Mouse (Mus musculus): ENCODE results near the gene Rbm39.
"Not testable (repeated sequence)": the region's sequence is repeated elsewhere in the genome, so short reads cannot be mapped to it uniquely, and the experiment has no call there.

Rbm39 gene

DNA sequence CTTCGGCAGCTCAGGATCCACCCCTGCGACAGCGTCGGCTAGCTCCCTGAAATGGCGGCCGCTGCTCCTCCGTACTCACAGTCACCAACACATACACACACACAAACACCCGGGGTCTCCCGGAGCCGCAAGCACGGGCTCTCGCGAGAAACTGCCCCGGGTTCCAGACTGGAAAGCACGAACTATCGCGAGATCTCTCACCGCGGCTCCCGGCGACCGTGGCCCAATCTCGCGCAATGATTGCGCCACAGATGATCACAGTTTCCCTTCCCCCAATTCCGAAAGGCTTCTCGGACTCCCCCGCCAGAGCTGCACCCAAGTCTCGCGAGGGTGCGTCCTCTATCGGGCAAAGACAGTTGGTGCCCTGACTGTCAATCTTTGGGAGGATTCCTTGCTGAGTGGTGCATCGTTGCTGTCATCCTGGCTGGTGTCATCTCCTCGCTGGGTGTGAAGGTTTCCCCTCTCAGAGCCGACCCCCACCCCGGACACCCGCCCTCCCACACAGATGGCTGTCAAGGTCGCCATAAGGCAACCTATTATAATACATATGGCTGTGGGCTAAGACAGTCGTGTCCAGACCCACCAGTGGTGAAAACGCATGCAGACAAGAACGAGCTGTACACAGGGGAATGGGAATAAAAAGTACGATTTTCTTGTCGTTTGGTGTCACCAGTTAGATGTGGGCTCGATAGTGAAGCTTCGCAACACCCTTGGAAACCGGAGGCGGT lies at the start of gene Rbm39:
TSS of gene Rbm39 (minus strand) at position 145 of the 728 bp plus-strand sequence.
- DNase-seq (ENCODE audit: low spot score), result peak; percentile 100

DNA sequence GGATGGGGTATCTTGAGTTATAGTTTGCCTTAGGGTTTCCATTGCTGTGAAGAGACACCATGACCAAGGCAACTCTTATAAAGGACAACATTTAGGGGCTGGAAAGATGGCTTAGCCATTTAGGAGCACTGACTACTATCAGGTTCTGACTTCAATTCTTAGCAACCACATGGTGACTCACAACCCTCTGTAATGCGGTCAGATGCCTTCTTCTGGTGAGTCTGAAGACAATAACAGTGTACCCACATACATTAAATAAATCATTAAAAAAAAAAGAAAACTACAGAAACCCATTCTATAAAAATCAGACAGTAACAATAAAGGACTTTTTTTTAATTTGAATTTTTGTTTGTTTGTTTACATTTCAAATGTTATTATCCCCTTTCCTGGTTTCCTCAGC lies 49.1 kb upstream of the Rbm39 start:
- no peak for DNase-seq (ENCODE audit: low spot score)

DNA sequence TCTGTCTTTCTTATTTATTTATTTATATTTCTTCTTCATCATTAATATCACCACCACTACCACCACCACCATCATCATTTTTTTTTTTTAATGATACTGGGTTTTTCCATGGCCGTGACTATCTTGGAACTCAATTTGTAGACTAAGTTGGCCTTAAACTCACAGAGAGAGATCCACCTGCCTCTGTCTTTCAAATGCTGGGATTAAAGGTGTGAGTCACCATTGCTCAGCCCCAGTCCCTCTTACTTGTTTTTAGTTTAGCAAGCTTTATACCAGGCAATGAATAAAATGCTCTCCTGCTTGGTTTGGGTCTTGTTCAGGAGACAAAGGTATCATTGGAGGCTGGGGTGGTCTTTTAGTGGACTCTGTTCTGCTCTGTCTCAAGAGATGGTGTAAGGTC lies 47.7 kb upstream of the Rbm39 start:
- no peak for DNase-seq (ENCODE audit: low spot score)

DNA sequence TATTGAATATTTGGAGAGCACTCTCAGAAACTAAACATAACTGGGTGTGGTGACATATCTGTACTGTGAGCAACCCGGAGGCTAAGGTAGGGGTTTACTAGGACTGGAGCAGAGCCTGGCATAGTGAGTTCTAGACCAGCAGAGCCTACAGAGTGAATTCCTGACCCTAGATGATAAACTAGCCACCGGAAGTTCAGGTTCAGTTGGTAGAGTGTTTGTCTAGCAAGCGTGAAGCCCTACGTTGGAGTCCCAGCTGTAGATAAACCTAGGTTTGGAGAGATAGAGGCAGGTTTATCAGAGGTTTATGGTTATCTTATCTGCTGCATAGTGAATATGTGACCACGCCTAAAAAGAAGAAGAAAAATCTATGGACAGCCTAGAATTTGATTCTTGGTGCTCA lies 44.0 kb upstream of the Rbm39 start:
- DNase-seq (ENCODE audit: low spot score), result no peak

DNA sequence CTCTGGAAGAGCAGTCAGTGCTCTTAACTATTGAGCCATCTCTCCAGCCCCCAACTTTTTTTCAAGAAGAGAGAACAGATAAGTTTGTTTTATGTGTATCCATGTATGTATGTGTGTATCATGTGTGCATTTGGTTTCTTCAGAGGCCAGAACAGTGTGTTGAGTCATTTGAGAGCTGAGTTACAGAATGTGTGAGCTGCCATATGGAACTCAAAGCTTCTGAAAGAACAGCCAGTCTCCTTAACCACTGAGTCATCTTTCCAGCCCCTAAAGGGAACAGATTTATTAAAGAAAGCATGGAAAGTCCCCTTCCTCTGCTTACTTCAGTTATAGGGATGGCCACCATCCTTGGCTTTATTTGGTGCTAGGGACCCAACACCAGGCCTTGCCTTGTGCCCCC lies 42.1 kb upstream of the Rbm39 start:
- DNase-seq (ENCODE audit: low spot score), result no peak

DNA sequence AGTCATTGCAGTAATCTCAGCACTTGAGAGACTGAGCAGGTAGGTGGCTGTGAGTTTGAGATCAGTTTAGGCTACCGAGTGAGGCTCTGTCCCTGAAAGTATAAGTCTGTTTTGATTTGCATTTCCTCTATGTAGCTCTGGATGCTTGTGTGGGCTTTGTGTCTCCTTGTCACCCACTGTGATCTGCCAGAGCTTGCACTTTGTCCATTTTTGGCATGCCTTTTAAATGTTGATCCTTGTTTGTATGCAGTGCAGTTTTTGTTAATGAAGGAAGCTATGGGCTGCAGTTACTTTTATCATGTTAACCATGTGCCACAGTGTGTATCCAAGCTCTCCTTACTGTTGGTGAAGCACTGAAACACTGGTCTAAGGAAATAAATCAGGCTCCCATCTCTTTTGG lies 37.7 kb upstream of the Rbm39 start:
- no peak for DNase-seq (ENCODE audit: low spot score)

DNA sequence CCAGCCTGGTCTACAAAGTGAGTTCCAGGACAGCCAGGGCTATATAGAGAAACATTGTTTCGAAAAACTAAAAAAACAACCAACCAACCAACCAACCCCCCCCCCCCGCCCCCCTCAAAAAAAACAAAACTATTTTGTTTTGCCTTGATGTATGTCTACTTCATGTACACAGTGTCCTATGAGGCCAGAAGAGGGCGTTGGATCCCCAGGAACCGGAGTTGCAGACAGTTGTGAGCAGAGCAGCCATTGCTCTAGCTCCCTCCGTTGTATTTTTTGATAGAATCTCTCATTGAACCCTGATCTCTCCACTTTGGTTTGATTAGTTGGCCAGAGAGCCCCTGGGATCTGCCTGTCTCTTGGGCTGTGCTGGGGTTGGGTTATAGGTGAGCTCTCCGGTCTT lies 23.9 kb upstream of the Rbm39 start:
- no peak for DNase-seq (ENCODE audit: low spot score)

DNA sequence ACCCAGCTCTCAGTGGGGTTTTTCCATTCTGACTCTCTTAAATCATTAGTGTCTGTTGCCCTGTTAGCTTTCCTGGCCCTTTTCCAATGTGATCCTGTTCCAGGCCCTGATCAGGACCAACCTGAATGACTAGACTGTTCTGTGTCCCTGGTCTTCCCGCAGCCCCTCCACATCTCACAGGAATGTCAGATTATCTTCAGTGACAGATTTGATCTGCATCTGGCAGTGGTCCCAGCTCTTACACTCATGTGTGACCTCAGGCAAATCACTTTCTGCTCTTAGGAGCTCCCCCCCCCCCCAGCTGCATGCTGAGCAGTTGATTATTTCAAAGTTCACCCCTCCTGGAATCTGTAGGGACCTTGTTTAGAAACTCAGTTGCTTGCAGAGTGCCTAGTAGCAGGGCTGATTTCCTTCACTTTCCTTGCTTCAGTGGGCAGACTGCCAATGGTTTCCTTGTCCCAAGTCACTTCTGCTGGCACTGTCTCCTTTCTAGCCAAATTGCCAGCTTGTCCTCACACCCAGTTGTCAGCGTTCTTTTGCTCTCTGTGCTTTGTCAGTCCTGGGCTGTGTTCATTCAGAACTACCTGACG lies 22.9 kb upstream of the Rbm39 start:
- no peak for DNase-seq (ENCODE audit: low spot score)

DNA sequence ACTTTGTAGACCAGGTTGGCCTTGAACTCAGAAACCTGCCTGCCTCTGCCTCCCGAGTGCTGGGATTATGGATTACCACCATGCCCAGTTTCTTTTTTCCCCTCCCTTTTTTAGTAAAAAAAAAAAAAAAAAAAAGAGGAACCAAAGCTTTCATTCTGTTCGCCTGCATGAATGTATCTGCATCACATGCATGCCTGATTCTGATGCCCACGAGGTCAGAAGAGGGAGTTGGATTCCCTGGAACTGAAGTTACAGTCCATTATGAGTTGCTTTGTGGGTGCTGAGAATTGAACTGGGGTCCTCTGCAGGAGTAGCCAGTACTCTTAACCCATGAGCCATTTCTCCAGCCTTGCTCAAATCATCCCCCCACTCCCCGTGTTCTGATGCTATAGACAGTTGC lies 21.4 kb upstream of the Rbm39 start:
- DNase-seq (ENCODE audit: low spot score), result no peak

DNA sequence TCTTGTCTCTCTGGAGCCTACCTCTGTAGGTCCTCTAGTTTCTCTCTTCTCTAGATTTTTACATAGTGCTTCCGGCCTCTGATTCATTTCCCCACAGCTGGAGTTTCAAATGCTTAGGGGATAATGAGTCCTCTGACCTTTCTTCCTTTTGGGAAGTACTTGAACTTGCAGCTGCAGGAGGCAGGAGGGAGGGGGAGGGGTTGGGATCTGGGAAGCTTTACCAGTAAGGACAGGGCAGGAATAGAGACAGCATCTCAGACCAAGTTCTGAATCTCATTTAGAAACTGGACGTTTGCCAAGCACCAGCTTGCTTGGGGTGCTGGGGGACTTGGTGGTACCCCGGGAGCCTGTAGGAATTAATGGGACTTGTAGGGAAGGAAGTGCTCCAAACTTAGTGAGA lies 19.9 kb upstream of the Rbm39 start:
- no peak for DNase-seq (ENCODE audit: low spot score)

DNA sequence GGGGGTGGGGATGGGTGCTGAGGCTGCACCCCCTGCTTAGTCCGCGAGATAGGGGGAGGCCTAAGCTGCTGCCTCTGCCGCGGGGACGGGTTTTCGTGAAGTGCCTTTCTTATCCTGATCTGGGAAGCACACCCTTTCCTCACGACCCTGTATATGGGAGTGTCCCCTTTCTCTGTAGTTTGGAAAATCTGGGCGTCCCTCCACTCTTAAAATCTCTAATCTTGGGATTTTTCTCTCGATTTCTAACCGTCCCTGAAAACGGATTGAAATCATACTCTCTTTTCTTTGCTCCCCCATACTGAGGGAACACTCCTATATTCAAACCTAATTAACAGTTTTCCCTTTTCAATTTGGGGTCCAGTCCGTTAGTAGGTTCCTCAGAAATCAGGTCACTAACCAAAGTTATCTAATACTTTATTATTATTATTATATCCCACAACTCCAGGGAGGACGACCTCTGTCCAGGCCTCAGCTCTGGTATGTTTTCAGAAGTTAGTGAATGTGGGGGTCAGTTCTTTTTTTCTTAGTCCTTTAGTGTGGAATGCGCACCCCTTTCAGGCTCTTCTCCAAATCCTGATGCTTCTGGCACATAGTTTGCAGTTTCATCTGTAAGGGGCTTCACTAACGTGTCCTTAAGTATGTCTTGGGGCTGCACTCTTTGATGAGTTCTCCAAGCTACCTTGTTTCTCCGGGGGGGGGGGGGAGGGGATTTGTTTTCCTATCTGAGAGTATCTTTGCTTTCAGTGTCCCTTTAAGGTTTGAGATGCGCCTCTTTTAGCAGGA lies 17.3 kb upstream of the Rbm39 start:
- no peak for DNase-seq (ENCODE audit: low spot score)

DNA sequence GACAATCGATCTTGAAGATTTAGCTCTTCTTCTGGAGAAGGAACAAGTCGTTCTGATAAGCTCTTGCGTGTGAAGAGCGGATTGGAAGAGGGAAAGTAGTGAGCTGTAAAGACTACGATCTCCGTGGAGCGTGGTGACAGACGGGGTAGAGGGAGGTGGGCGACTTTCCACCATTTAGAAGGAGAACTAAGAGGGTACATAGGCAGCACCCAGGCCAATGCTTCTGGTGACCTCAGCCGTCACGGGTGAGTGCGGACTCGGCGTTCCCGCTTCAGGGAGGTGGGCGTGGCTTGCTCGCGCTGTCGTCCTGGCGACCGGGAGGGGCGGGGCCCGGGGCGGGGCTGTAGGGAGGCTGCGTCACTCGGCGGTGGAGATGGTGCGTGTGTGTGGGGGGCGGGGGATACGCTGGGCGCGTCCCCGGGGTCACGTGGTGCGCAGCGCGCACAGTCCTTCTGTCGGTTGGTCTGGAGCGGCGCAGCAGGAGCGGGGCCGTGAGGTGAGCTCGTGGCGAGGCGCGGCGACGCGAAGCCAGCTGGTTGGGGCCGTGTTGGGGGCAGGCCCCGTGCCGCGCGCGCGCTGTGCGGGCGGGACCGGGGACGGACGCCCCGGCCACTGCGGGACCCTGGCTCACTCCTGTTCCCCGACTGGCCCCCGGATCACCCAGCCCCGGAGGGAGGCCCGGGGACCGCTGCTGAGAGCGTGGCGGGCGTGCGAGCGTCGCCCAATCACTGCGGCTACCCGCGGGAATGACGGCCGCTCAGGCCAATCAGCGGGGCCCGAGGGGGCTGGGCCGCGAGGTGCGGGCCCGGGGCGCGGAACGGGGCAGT lies 16.5 kb upstream of the Rbm39 start, which contains the start of gene Phf20:
TSS of gene Phf20 (plus strand) at position 165 of the 827 bp plus-strand sequence.
- peak; percentile 95 for DNase-seq (ENCODE audit: low spot score)

DNA sequence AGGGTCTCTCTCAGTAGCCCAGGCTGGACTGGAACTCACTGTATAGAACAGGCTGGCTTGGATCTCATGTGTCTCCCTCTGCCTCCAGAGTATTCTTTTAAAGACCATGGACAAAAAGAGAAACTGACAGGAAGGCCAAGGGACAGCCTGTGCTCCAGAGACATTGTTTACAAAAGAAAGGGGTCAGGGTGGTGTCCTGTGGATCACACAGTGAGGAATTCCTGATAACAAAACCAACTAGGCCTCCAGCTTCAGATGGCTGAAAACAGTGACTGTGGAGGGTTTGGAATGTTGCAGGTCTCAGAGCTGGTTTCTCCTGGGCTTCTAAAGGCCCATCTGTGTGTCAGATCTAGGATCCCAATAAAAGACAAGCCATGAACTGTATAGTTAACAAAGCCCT lies 14.5 kb upstream of the Rbm39 start:
- DNase-seq (ENCODE audit: low spot score), result no peak

DNA sequence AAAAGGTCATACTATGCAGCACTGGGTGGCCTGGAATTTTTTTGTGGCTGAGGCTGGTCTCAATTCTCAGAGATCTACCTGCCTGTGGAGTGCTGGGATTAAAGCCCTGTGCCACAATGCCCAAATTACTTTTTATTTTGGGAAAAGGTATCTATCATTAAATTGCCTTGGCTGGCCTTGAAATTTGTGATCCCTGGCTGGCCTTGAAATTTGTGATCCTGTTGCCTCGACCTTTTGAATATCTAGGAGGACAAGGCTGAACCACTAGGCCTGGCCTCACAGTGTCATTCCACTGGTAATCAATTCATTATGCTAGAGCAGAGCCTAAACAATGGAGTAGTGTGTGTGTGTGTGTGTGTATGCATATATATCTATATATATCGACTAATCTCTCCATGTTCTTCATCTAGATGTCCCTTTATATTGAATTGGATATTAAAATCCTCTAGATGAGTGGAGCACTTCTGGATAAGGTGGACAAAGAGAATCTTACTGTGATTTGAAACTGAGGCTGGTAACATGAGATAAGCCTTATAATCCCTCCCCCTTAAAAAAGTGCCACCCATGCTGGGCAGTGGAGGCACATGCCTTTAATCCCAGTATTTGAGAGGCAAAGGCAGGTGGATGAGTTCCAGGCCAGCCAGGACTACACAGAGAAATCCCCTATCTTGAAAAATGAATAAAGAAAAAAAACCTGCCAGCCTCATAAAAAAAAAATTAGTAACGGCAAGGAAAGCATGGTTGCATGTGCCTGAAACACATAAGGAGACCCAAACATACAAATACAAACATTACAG lies 13.2 kb upstream of the Rbm39 start:
- no peak for DNase-seq (ENCODE audit: low spot score)

DNA sequence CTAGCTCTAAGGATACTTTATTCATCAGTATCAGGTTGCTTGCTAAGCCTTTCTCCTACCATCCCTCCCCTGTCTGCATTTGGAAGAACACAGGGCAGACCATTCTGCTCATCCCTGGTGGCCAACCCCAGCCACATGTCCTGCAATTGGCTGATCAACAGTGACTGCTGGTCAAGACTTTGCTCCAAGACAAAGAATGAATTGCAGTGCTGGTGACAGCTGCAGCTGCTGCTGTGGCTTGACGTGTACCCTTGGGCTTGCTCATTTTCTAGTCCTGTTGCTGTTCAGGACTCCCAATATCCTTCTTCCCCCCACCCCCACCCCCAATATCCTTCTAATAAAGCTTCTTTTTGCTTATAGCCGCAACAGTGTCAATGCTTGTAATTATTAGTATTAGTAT lies 12.0 kb upstream of the Rbm39 start:
- DNase-seq (ENCODE audit: low spot score), result no peak

DNA sequence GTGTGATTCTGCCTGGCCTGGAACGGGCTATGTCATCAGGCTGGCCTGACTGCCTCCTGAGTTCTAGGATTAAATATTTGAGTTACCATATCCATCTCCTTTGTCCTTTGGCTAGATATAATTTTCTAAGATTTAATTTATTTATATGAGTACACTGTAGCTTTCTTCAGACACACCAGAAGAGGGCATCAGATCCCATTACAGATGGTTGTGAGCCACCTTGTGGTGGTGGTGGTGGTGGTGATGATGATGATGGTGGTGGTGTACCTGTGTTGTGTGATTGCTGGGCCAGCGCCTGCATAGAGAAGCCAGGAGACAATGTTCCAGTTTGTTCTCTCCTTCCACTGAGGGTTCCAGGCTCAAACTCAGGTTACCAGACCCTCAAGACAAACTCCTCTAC lies 11.5 kb upstream of the Rbm39 start:
- no peak for DNase-seq (ENCODE audit: low spot score)

DNA sequence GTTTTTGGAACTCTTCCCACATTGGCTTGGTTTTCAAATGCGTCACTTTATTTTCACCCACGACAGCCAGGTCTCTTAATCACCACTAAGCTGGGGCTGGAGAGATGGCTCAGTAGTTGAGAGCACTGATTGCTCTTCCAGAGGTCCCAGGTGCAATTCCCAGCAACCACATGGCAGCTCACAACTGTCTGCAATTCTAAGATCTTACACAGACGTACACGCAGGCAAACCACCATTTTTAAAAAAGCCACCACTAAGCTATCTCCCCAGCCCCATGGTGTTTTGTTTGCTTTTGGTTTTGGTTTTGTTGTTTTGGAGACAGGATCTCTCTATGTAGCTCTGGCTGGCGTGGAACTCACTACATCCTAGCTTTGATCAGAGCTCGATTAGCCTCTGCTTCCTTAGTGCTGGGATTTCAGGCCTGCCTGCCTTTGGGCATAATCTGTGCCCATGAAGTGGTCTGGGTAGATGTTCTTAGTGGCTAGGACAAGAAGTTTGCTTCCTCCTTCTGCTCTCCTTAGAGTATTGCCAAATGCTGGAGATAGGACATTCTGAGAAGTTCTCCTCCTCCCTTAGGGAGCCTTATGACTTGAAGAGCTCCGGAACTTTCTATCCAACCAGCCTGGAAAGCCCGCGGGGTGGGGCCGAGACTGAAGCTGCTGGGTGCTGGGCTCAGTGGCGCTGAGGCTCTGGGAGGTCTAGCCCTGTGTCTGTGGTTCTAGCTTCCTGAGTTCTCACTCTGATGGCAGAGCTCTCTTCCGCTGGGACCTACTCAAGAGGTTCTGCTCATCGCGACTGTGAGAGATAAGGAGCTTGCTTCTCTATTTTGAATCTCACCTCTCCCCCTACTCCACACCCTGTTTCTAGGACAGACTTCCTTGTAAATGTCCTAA lies 10.2 kb upstream of the Rbm39 start:
- no peak for DNase-seq (ENCODE audit: low spot score)

DNA sequence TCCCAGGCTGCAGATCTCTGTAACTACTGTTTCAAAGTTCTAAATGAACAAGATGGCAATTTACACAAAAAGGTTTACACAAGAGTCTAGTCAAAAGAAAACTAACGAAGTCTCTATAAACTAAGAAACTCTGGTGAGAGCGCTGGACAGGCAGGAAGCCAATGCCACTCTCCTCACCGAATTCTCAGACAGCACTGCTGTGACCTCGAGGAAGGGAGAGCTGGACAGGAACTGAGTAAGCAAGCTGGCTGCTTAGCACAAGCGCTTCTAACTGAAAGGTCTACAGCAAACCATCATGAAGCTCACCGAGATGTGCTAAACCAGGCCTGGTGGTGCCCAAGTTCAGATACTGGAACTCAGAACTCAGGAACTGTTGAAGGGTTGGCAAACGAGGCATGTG lies 9.2 kb upstream of the Rbm39 start:
- DNase-seq (ENCODE audit: low spot score), result not testable (repeated sequence)

DNA sequence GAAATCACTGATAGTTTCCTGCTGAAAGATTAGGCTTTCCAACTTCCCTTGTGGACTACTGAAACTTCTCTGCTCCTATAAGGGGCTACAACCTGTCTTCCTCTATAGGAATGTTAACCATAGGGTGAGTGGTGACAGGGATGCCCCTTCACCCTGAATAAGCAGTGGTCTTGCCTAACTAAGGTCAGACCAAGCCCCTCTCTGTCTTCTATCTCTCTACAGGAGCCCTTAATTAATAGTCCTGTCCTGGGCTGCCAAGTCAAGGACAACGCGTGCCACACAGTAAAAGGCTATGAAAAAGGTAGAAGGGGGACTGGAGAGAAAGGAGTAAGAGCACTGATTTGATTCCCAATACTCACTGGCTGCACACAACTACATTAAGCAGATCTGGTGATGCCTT lies 1.6 kb upstream of the Rbm39 start:
- no peak for DNase-seq (ENCODE audit: low spot score)

DNA sequence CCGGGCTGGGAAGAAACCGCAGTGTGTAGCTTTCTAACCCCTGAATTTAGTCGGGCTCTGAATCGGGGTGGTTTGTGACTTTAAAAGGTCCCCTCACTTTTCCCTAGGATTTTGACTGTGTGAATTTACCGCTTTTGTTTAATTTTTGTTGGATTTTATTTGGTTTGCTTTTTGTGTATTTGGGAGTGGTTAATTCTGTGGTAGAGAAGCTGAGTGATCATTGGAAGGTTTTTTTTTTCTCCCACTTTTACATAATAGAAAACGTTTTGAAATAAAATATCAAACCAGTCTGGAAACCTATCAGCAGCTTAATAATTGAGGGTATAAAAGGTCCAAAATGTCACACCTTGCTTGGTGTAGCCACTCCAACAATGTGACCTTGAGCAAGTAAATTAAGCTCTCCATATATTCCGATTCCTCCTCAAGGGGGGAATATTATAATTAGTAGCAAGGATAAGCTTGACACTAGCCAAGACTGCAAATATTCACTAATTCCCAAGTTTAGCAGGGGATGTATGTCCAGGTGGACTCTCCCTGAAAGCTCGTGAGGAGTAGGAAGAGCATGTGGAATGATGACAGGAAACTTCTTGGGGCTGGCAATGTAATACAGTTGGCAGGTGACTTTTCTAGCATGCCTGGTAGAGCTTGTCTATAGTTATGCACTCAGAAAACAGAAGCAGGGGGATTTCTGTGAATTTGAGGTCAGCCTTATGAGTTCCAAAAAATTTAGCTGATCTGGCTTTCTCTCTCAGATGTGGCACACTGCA lies 969 bp upstream of the Rbm39 start:
- DNase-seq (ENCODE audit: low spot score), result no peak

Measured in left cerebral cortex, adult 11 months (tissue).